Mouse (Mus musculus): ENCODE data around the gene Mtmr10. TPM values are rescaled to one million over a fixed set of nuclear protein-coding genes. Genes with fewer than 3 reads are reported as not detected.

Mtmr10 gene
- total RNA-seq, 2 experiments from 2014 or later, result 14.9 to 18.7 TPM

DNA sequence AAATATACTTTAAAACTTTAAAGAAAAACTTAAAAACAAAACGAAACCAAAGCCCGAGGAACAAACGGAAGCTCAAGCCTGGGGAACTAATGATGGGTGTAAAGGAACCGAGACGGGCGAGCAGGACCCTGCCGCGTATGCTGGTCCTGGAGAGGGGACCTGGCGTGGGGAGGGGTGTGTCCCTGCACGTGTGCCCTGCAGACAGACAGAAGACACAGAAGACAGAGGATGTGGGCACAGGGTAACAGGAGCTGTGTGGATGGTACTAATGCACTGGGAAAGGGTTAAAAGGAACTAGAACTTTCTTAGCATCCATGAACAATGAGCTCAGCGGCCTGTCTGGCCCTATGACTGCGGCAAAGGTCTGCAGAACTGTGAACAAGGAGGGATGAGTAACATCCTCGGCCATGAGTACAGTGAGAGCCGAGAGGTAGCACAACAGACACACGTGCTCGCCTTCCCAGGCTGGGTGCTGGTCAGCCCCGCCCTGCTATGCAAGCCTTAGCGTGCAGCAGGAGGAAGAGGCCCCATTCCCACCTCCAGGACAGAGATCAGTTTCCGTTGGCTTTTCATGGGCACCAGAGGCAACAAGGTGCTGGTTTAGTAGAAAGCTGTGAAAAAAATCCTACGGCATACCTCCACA lies 72.6 kb downstream of the Mtmr10 start:
- DNase-seq (ENCODE audit: low spot score in 2 of 2), result no peak
- no peak for TF ChIP-seq CTCF (conservative IDR thresholded peaks at IDR 0.05)

DNA sequence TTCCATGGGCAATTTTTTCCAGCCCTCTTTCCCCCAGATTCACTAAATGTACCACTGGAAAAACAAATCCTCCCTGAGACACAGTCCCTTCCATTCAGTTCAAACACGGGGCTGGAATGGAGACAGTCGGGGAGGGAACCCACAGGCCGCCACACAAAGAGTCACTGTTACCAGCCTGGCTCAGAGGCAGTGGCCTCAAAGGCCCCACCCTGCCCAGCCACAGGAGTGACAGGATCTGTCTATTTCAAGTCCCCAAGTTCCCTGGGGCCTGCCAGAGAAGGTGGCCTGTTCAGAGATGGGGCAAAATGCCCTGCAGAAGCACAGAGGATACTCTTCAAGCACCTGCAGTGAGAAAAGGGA lies 73.1 kb downstream of the Mtmr10 start:
- TF ChIP-seq CTCF (conservative IDR thresholded peaks at IDR 0.05), result no peak
- Histone ChIP-seq H3K27ac (peak overlapping the region; percentile 91), H3K4me3 (no peak overlapping the region)
- DNase-seq (ENCODE audit: low spot score in 2 of 2), result peak; percentile 42 to 69

More for the DNA sequence above, 72.6 kb downstream of the Mtmr10 start:
- Histone ChIP-seq H3K4me3 (no peak overlapping the region; the same call in 1 of the 2 replicates), H3K27ac (peak overlapping the region; percentile 91)

DNA sequence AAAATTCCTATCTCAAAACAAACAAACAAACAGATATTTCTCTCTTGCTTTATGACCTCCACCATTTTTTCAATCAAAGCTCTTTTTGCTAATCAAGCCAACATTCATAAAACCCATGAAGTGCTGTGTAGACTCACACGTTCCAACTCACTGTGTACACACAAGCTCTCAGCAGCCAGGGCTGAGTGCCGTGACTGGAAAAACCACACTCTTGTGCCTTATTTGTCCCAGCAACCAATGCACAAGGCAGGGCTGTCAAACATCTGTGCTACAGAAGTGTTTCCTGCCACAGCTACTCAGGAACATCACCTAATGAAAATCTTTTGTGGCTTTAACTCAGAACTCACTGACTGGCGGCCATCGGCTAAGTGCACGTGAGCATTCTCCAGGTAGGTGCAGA lies 78.4 kb downstream of the Mtmr10 start:
- DNase-seq (ENCODE audit: low spot score in 2 of 2), result no peak
- no peak for TF ChIP-seq CTCF (conservative IDR thresholded peaks at IDR 0.05)
- no peak overlapping the region for H3K27ac ChIP-seq
- no peak overlapping the region for H3K4me3 ChIP-seq

DNA sequence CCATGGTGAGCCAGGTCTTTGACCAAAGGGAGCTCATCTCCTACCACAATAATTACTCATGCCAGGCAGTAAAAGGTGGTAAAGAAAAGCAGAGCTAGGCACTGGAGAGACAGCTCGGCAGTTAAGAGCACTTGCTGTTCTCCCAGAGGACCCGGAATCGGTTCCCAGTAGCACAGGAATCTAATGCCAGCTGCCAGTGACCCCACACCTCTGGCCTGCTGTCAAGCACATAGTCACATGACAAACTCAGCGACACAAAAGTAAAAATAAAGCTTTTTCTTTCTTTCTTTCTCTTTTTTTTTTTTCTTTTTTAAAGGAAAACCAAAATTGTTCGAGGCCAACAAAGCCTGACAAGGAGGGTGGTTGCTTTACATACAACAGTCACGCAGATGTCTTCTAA lies 82.4 kb downstream of the Mtmr10 start:
- Histone ChIP-seq H3K27ac (no peak overlapping the region), H3K4me3 (no peak overlapping the region)
- no peak for DNase-seq (ENCODE audit: low spot score in 2 of 2)
- no peak for TF ChIP-seq CTCF (conservative IDR thresholded peaks at IDR 0.05)

DNA sequence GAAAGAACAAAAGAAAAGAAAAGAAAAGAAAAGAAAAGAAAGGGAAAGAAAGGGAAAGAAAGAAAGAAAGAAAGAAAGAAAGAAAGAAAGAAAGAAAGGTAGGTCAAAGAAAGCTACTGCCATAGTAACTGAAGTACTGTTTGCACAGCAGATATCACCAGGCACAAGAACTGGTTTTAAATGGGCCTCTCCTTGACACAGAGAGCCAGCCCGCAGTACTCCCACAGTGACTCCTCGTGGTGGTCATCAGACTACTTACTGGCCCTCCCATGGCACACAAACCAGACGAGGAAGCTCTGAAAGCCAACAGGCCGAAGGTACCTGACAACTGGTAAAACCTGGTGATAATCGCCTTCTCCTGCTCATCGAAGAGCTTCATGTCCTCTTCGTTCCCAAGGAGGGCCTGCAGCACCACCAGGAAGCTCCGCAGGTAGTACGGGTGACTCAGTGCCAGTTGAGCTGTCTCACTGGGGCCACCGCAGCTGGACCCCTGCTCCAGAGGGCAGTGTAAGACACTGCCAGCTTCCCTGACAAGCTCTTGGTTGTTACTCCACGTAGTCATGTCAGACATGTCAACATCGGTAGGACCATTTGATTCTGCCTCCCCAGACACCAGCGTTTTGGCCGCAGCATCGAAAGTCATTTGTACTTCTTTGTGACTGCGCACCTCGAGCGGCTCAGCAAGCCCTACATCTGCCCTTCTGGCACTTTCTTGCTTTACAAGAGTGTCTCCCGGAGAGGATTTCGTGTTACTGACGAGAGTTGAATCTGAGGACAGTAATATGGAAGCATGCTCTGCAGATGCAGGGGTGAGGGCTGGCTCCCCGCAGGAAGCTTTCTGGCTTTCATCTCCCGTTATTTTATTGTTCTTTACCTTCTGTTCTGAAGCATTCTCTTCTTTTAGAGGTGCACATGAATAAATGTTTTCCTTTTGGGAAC lies 84.8 kb downstream of the Mtmr10 start:
- H3K4me3 ChIP-seq, result no peak overlapping the region
- H3K27ac ChIP-seq, result no peak overlapping the region
- no peak for DNase-seq (ENCODE audit: low spot score in 2 of 2)
- TF ChIP-seq CTCF (conservative IDR thresholded peaks at IDR 0.05), result no peak

DNA sequence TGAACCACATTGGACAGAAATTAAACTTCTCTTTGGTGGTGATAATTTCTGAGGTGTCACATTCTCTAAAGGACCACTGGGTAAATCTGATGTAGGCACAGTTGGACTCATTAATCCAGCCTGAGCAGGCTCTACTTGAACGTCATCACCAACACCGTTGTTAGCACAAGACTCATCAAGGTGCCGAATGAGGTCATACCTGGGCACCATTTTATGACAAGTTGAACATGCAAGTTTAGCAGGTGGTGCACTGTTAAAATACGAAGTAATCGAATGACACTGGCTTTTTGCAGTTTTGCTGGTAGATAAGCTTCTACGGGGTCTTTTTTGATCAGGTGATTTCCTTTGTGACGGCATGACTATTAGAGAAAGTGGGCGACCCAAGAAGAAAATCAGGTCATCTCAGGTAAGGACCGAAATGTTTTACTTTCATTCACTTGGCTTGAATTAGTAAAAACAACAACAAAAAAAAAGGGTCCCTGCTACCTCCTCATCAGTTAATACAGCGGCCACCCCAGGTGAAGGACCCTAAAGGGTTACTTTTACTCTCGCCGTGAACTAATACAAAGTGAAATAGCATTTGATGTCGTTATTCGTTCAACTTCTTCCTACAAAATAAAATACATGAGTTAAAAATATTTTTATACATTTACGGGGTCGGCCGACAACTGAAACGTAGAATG lies 85.8 kb downstream of the Mtmr10 start:
- H3K4me3 ChIP-seq, result peak overlapping the region; percentile 79
- TF ChIP-seq CTCF (conservative IDR thresholded peaks at IDR 0.05), result no peak
- DNase-seq (ENCODE audit: low spot score in 2 of 2), result no peak
- H3K27ac ChIP-seq, result peak overlapping the region; percentile 95

DNA sequence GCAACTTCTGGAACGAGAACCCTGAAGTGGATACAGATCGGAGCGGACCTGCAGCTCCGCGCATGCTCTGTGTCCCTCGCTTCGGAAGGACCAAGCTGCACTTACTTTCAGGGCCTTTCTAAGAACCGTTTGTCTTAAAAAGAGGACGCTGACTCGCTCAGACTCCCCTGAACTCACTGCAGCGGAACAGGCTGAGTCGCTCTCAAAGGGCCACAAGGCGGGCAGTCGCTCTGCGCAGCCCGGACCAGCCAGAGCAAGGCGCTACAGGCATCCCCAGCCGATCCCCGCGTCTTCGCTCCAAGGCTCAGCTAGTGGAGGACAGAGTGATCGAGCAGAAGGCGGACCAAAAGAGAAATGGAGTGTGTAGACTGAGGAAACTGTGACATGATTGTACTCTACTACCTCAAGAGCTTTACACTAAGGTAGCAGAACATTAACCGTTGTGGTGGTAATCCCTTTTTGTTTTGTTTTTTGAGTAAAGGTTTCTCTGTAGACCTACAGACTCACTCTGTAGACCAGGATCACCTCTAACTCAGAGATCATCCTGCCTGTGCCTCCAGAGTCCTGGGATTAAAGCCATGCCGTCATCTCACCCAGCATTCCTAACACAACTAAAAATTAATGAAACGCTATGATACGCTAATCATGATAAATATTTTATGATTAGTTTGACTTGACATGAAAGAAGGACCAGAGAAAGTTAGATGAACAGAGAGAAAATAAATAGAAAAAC lies 86.5 kb downstream of the Mtmr10 start, which contains the start of gene Fan1:
TSS of gene Fan1 (minus strand) at position 266 of the 733 bp plus-strand sequence.
- TF ChIP-seq CTCF (conservative IDR thresholded peaks at IDR 0.05), result peak; percentile 70
- peak within 1 kb of the TSS; percentile 95 for H3K27ac ChIP-seq
- peak; percentile 85 to 89 for DNase-seq (ENCODE audit: low spot score in 2 of 2)
- H3K4me3 ChIP-seq, result peak within 1 kb of the TSS; percentile 79

Small RNA genes lying within 50 kb of the gene (microRNA-seq; reads per million reads assigned to microRNA genes)
- gene Mir6416, result 0 reads per million in 2 experiments

Other genes starting within 250 kb of the Mtmr10 start
- not detected for gene Trpm1, start 133.8 kb upstream of the Mtmr10 start, total RNA-seq (2021)
- 10 to 100 TPM; 13.3 to 14.0 TPM for gene Fan1, start 86.4 kb downstream of the Mtmr10 start, total RNA-seq (2021)
- 10 to 100 TPM; 22.9 to 26.1 TPM for gene Mphosph10, start 104.6 kb downstream of the Mtmr10 start, total RNA-seq (2021)
- gene Mcee, start 105.0 kb downstream of the Mtmr10 start, total RNA-seq (2021), result 10 to 100 TPM; 50.0 to 51.5 TPM
- gene Apba2, start 214.1 kb downstream of the Mtmr10 start, total RNA-seq (2021), result 100 to 1,000 TPM; 249 to 259 TPM